Mouse (Mus musculus): Measurements from ENCODE around the gene Abat. TPM values are rescaled to one million over a fixed set of nuclear protein-coding genes. Genes with fewer than 3 reads are reported as not detected.
"Not testable (repeated sequence)": the region's sequence is repeated elsewhere in the genome, so short reads cannot be mapped to it uniquely, and the experiment has no call there.

The Abat gene
- total RNA-seq, 2 experiments from 2014 or later: 134 to 141 TPM

- no peak for DNase-seq
Observed at GRCm38 (mm10) chr16:8533477-8533876, 20.2 kb downstream of the Abat start.

DNA sequence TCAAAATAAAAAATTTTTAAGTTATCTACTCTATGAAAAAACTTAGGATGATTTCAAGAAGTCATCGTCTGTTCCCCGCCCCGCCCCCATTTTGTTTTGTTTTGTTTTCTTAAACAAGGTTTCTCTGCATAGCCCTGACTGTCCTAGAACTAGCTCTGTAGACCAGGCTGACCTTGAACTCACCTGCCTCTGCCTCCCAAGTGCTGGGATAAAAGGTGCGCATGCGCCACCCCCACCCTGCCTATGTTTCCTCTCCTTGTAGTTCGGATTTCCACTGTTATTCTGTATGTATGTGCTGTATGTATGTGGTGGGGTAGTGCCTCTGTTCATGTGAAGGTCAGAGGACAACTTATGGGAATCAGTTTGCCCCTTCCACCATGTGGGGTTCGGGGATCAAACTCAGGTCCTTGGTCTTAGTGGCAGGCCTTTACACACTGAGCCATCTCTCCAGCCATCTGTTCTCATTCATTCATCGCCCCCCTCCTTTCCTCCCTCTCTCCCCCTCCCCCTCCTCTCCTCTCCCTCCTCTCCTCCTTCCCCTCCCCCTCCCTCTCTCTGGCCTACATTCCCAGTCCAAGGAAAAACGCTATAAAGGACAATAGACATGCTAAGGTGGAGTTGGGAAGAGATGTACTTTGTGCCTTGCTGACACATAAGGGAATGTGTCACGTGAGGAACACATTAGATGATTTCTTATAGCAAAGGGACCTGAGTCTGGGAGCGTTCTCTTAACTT, 21.4 kb downstream of the Abat start:
- no peak for DNase-seq

GRCm38 (mm10) chr16:8535411-8535810, 22.2 kb downstream of the Abat start:
- DNase-seq: no peak

GRCm38 (mm10) chr16:8539150-8539865, 26.1 kb downstream of the Abat start:
- DNase-seq: peak; percentile 66 to 70

DNA sequence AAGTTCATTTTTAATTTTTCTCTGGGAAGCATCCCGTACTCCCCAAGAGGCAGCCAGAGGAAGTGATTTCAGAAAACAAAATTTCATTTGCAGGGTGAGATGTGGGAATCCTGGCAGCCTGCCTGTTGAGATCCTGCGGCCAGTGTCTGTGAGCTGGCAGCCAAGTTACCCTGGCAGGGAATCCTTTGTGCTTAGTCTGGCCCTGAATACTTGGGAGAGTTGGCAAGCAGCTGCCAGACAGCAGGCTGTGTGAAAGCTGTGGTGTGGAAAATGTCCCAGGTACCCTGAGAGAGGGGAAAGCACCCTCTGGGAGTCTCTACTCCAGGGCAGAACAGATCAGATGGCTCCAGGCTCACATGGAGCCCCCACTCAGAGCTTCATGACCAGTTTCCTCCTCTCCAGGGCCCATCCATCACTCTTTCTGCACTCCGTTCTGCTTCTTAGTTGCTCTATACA, 27.7 kb downstream of the Abat start:
- peak; percentile 71 to 79 for DNase-seq

- no peak for DNase-seq
Observed at GRCm38 (mm10) chr16:8547836-8548235, 34.6 kb downstream of the Abat start.

DNA sequence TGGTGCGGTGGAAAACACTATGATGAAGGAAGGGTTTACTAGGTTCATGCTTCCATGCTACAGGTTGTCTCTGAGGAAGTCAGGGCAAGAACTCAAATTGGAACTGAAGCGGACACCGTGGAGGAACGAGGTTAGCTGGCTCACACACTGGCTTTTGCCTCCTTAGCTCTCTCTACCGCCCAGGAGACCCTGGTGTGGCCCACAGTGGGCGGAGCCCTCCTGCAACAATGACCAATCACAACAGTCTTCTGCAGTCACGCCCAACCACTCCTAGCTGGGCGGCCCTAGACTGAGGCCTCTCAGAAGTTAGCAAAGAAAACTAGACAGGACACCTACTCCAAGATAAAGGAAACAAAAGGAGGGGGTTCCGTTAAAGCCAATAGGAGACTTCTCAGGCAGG, 36.3 kb downstream of the Abat start:
- no peak for DNase-seq

DNA sequence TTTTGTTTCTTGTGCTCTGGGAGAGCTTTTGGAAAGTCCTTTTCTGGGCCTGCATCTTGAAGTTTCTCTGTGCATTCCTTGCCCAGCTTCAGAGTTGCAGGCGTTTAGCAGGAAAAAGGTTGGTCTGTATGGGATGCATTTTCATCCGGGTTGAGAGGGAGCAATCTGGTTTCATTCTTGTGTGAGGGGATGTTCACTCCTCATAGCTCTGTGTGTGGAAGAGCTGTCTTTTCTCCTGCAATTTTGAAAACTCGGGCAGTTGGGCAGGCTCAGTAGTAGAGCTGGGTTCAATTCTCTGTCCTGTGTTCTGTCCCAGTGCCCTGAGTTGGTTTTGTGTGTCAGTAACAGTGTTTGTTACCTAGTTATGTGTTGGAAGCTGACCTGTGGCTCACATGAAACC, 41.1 kb downstream of the Abat start:
- no peak for DNase-seq

DNA sequence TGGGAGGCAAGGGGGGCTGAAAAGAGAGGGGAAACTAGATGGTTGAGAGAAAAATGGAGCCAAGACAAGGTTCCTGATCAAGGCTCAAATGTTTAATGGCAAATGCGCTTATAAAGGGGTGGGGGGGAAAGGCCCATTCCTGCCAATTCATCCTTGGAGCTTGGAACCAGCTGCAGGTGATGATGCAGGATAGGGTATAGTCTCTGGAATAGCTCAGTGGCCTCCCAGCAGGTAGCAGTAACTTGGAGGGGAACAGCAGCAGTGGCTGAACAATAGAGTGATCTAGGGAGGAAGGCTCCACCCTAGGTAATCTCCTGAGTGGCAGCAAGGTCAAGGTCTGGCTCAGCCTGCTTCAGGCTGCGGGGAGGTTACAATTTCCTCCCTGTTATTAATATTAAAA, 41.5 kb downstream of the Abat start:
- not testable (repeated sequence) for DNase-seq

GRCm38 (mm10) chr16:8555371-8555770, 42.1 kb downstream of the Abat start:
- not testable (repeated sequence) for DNase-seq

DNA sequence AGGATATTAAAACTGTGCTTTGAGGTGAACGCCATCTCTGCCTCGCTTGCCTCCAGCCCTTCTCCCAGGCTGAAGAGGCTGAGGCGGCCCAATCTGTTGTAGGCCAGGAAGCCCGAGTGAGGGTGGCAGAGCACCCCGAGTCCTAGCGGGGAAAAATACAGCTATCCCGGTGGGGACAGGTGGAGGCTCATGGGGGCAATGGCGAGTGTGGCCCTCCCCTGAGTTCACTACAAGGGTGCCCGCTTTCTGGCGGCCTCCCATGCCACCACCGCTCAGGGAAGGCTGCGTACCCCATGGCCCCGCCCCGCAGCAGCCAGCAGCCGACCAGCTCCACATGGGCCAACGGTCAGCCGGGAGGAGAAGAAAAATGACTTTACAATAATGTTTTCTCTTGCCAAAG, 46.9 kb downstream of the Abat start:
- DNase-seq: no peak

DNA sequence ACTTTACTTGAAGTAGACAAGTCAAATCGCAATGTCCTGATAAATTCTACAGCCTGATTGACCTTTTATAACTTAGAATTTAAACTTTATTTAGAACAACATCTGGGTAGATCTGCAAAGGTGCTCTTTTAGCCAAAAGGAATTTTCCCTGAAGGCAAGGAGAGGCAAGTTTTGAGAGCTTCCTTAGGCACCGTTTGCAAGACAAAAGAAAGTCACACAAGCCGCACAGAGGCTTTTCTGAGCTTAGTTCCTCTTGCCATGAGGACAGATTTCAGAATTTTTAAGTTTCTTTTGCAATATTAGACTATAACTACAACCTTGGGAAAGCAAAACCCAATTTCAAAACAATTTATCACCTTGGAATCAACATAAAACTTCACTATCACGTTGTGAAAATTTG, 47.9 kb downstream of the Abat start:
- not testable (repeated sequence) for DNase-seq

DNA sequence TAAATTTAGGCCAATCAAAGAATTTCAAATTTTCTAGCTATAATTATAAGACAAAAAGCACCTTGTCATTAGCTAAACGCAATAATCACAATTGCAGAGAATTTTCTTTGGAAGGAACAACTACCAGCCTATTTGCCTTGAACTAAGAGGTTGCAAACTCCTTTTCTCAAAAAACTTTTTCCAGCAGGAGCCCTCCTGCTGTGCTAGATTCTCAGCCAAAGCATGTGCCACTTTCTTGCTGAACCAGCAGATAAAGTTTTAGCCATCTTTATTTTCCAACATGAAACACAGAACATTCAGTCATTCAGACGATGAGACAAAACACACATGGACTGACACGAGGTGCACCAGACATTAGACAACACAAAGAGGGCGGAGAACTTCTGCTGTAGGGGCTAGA, 48.6 kb downstream of the Abat start:
- DNase-seq: not testable (repeated sequence)

DNA sequence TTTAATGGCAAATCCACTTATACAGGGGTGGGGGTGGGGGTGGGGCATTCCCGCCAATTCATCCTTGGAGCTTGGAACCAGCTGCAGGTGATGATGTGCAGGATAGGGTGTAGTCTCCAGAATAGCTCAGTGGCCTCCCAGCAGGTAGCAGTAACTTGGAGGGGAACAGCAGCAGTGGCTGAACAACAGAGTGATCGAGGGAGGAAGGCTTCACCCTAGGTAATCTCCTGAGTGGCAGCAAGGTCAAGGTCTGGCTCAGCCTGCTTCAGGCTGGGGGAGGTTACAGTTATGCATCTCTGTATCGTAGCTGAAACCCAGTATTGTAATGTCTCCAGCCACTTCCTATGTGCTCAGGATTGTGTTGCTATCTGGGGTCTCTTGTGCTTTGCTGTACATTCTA, 49.6 kb downstream of the Abat start:
- DNase-seq: not testable (repeated sequence)

GRCm38 (mm10) chr16:8564836-8565235, 51.6 kb downstream of the Abat start:
- no peak for DNase-seq

GRCm38 (mm10) chr16:8565539-8565938, 52.3 kb downstream of the Abat start:
- no peak for DNase-seq

DNA sequence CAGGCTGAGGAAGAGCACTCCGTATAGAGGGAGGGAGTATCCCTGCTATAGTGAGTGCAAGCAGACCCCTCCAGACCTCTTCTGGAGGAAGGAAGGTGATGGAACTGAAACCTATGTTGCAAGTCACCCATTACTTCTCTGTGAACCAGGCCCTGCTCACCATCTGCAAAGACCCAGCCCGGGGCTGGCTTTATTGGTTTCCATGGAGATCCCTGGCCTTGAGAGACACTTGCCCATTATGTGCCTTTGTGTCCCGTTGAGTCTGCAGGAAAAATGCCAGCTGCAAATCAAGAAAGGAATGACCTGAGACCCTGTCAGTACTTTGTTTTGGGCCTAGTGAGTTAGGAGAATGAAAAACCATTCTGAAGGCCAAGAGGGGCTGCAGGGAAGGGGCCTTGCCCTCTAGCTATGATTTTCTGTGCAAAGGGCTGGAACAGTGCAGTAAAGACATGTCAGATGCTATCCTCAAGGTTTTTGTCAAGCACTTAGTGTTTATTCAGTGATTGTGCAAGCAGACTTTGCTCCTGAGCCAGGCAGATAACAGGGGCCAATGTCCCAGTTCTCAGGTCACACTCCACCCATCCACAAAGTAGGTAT, 53.0 kb downstream of the Abat start:
- DNase-seq: no peak

DNA sequence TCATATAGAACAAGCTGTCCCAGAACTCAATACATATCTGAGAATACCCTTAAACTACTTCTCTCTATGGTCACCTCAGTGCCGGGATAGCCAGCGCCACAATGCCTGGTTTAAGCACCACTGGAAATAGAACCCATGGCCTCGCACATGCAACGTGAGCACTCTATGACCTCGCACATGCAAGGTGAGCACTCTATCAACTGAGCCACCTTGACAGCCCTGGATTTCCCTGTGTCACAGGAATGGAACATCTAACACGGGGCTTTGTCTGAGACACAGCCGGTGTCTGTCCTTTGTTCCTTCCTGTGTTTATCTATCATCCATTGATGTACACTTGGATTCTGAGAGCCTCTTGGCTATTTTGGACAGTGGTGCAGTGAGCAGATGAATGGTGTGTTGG, 55.7 kb downstream of the Abat start:
- DNase-seq: no peak

DNA sequence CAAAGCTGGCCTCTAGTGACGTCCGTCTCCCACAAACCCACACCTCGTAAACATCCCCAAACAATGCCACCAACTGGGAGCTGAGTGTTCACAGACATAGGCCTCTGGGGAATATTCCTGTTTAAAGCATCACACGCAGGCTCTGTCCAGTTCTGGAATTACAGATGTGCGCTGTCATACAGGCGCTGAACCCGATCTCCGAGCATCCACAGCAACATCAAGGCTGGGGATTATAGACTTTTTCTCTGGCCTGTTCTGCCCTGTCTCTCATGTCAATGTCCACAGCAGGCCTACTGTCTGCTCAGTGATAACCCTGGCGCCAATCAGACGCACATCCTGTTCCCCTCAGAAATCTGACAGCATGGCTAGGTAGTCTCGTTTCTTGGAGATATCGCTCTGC, 57.1 kb downstream of the Abat start:
- no peak for DNase-seq

GRCm38 (mm10) chr16:8570901-8571615, 57.8 kb downstream of the Abat start:
- DNase-seq: no peak

GRCm38 (mm10) chr16:8573041-8573440, 59.8 kb downstream of the Abat start:
- DNase-seq: no peak

DNA sequence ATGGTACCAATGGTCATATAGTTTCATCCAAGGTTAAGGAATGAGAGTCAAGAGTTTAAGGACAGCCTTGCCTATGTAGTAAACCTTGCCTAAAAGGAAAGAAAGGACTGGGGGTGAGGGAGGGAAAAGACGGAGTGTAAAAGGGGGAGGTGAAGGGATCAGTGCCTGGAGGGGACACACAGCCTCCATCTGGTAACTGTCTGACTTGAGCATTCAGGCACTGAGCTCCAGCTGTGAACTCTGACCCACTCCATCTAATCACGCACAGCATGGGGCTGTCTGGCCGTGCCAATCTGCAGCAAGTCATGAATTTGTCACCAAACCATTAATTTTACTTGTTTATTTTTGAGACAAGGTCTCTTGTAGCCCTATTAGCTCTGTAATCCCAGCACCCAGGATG, 60.5 kb downstream of the Abat start:
- no peak for DNase-seq

- DNase-seq: no peak
Observed at GRCm38 (mm10) chr16:8574316-8574715, 61.1 kb downstream of the Abat start.

Measured in layer of hippocampus, postnatal 36 days (tissue).